Mouse (Mus musculus) brain, embryonic 14.5 days (tissue): ENCODE results near the gene Etfb. TPM values are rescaled to one million over a fixed set of nuclear protein-coding genes. Genes with fewer than 3 reads are reported as not detected.

Experiments used
- DNase-seq: peaks from one replicate; pipeline ENCODE4 v3.0.0-alpha.2; 2011; ENCODE audit warnings: low read depth
- CTCF ChIP-seq: fragments of 200-500 bp; IDR thresholded peaks from 2 replicates; pipeline ENCODE4 v1.5.1; 2012; ENCODE audit warnings: inconsistent platforms, mild to moderate bottlenecking, moderate library complexity, borderline replicate concordance; ENCODE audit not compliant: insufficient read depth, insufficient read length; ENCODE audit errors: extremely low read depth
- POLR2A ChIP-seq: fragments of 200-500 bp; IDR thresholded peaks from 2 replicates; pipeline ENCODE4 v1.6.1; 2012; ENCODE audit warnings: mild to moderate bottlenecking, inconsistent platforms, borderline replicate concordance; ENCODE audit not compliant: poor library complexity, insufficient read depth, insufficient read length, severe bottlenecking; ENCODE audit errors: extremely low read depth
- polyA plus RNA-seq: library from polyadenylated mRNA; depleted of rRNA; stranded (reverse); fragments of >200 nt; gene quantifications from 2 replicates; pipeline ENCODE4 v1.2.3, GENCODE M21; 2012

The Etfb gene
- polyA plus RNA-seq, 1 experiment, result 71.0 TPM

- TF ChIP-seq POLR2A (no peak), CTCF (no peak)
- no peak for DNase-seq
Measured at GRCm38 (mm10) chr7:43453599-43454355, 9.9 kb downstream of the Etfb start.

DNA sequence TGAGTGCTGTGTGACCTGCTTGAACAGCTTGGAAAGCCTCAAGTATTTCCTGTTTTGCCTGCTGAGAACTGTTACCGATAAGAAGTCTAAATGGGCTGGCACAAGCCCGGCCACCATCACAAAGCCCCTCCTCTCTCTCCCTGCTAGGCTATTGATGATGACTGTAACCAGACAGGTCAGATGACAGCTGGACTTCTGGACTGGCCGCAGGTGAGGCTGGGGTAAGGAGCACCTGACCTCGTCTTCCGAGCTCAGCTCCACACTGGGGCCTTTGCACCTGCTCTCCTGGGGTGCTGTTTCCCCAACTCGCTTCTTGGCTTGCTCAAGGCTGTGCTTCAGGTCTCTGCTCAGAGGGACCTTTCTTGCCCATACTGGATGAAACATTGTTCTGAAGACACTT, 10.5 kb downstream of the Etfb start:
- no peak for TF ChIP-seq CTCF
- TF ChIP-seq POLR2A, result no peak
- DNase-seq, result no peak

- TF ChIP-seq POLR2A (no peak), CTCF (no peak)
- no peak for DNase-seq
Measured at GRCm38 (mm10) chr7:43462851-43463250, 19.0 kb downstream of the Etfb start, which contains the start of gene Vsig10l. Vsig10l (plus strand) TSS chr7:43463151.

- TF ChIP-seq POLR2A (no peak), CTCF (no peak)
- no peak for DNase-seq
Measured at GRCm38 (mm10) chr7:43463976-43464375, 20.1 kb downstream of the Etfb start.

DNA sequence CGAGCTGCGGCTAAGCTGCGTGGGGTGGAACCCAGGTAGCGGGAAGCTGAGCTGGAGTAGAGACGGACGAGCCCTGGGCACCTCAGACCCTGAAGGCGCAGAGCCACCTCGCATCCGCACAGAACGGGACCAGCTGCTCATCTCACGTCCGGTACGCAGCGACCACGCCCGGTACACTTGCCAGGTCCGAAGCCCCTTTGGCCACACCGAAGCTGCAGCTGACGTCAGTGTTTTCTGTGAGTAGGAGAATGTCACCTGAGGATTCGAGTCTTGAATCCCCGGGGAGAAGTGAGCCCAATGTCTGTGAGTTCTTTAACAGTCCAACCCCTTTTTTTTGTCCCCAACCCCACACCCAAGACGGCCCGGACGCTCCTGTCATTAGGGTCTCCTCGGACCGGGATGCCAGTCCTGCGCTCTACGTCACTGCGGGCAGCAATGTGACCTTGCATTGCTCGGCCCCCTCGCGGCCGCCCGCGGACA, 21.0 kb downstream of the Etfb start:
- DNase-seq, result no peak
- TF ChIP-seq CTCF, result peak; percentile 33; the same call in 1 of the 2 replicates
- no peak for TF ChIP-seq POLR2A

DNA sequence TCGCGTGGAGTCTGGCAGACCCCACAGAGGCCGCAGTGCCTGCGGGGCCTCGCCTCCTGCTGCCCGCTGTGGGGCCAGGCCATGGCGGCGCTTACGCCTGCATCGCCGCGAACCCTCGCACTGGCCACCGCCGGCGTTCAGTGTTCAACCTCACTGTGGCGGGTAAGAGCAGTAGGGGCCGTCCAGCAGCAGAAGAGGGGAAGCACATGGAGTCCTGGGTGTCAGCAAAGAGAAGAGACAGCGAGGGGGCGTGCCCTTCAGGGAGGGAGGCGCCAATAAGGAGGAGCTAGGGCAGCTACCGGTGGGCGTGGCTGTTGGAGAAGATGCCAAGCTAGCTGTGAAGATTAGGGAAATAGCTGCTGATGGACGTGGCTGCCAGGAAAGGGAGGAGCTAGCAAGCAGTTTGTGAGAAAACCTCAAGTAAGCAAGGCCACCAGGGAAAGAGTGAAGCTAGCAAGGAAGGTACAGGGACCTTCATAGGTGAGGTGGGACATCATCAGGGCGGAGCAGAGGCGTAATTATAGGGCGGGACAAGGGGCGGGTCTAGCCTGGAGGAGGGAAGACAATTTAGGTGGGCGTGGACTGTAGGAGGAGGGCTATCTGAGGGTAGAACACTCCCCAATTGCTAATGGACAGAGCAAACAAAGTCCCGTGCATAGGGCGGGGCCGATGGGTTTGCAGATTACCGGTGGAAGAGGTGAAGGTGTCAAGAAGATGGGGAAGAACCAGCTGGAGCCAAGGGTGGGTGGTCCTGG, 21.6 kb downstream of the Etfb start:
- TF ChIP-seq CTCF (no peak), POLR2A (no peak)
- peak; percentile 95 for DNase-seq

- TF ChIP-seq CTCF, result peak; percentile 85
- no peak for TF ChIP-seq POLR2A
Measured at GRCm38 (mm10) chr7:43466099-43466694, 22.3 kb downstream of the Etfb start.

DNA sequence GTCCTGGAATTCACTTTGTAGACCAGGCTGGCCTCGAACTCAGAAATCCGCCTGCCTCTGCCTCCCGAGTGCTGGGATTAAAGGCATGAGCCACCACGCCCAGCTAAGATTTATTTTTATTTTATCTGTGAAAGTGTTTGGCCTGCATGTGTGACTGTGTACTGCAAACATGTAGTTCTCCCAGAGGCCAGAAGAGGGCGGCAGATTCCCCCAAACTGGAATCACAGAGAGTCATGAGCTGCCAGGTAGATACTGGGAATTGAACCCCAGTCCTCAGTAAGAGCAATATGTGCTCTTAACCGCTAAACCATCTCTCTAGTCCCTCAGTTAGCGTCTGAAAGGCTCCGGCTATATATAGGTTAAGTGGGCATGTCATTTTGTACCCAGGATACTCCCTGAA, 26.5 kb downstream of the Etfb start:
- peak; percentile 40 for DNase-seq
- TF ChIP-seq POLR2A (no peak), CTCF (peak; percentile 72)

More at GRCm38 (mm10) chr7:43466099-43466694, 22.3 kb downstream of the Etfb start:
- DNase-seq, result peak; percentile 88

DNA sequence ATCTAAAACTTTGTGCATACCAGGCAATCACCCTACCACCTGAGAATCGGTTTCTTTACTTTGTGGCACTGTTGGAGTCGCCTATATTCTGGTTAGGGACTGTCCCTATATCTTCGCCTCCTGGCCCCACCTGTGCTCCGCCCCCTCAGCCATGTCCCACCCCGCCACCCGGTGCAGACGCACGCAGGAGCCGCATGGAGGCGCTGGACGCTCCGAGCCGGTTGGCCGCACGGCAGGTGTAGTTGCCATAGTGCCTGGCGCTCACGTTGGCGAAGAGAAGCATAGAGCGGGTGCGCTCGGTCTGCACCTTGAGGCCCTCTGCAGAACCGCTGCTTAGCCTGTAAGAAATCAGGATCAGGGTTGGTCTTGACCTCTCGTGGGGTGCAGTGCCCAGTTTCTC, 31.8 kb downstream of the Etfb start:
- DNase-seq, result no peak
- TF ChIP-seq POLR2A, result no peak

- DNase-seq, result no peak
Measured at GRCm38 (mm10) chr7:43476376-43476775, 32.5 kb downstream of the Etfb start.

GRCm38 (mm10) chr7:43481191-43481590, 37.3 kb downstream of the Etfb start:
- no peak for TF ChIP-seq POLR2A
- no peak for TF ChIP-seq CTCF
- no peak for DNase-seq

More at GRCm38 (mm10) chr7:43476376-43476775, 32.5 kb downstream of the Etfb start:
- no peak for TF ChIP-seq CTCF
- no peak for TF ChIP-seq POLR2A
